Mouse (Mus musculus): ENCODE data around the gene Lhfpl3.

- no peak for TF ChIP-seq CTCF (IDR thresholded peaks at IDR 0.05; ENCODE audit: low read depth)
- TF ChIP-seq EP300 (IDR thresholded peaks at IDR 0.05; ENCODE audit: low read depth): no peak
Observed at GRCm38 (mm10) chr5:23153210-23153609, 407.4 kb downstream of the Lhfpl3 start.
